Mouse (Mus musculus): ENCODE results near the gene Ankrd34a. TPM values are rescaled to one million over a fixed set of nuclear protein-coding genes. Genes with fewer than 3 reads are reported as not detected.

The Ankrd34a gene
- polyA plus RNA-seq, 1 experiment from 2014 or later: 2.3 TPM

- Histone ChIP-seq H3K9me3 (ENCODE audit: control insufficient read depth, low read length) (no peaks in the 10 kb centered on the region), H3K4me2 (ENCODE audit: low read length) (no peak overlapping the region), H3K9ac (ENCODE audit: low read length) (no peak overlapping the region), H3K4me3 (ENCODE audit: low read depth, low read length) (no peak overlapping the region), H3K36me3 (ENCODE audit: control insufficient read depth, insufficient read depth, low read length) (peaks cover 5% of the 10 kb centered on the region; the same call in 1 of the 2 replicates), H3K27ac (ENCODE audit: low read depth) (peak overlapping the region; percentile 97; the same call in 1 of the 2 replicates), H3K4me1 (replicated peaks; ENCODE audit: control insufficient read depth, insufficient read depth, low read length) (peaks cover 29% of the 10 kb centered on the region), H3K27me3 (replicated peaks; ENCODE audit: control insufficient read depth, insufficient read depth, low read length) (no peaks in the 10 kb centered on the region)
- no peak for DNase-seq (ENCODE audit: low spot score)
- no peak for ATAC-seq (replicated peaks; ENCODE audit: low FRiP score, low TSS enrichment, low read depth)
- 82% methylated on average over 6 of the region's 6 CpGs for WGBS
These were observed 42.2 kb upstream of the Ankrd34a start for GRCm38 (mm10) chr3:96554251-96554650.

- Histone ChIP-seq H3K4me3 (ENCODE audit: low read depth, low read length) (no peak overlapping the region), H3K27me3 (replicated peaks; ENCODE audit: control insufficient read depth, insufficient read depth, low read length) (no peaks in the 10 kb centered on the region), H3K9ac (ENCODE audit: low read length) (no peak overlapping the region), H3K36me3 (ENCODE audit: control insufficient read depth, insufficient read depth, low read length) (peaks cover 13% of the 10 kb centered on the region), H3K27ac (ENCODE audit: low read depth) (peak overlapping the region; percentile 97), H3K9me3 (ENCODE audit: control insufficient read depth, low read length) (no peaks in the 10 kb centered on the region), H3K4me1 (replicated peaks; ENCODE audit: control insufficient read depth, insufficient read depth, low read length) (peaks cover 37% of the 10 kb centered on the region), H3K4me2 (ENCODE audit: low read length) (peak overlapping the region; percentile 29; the same call in 1 of the 2 replicates)
- peak; percentile 75 for DNase-seq (ENCODE audit: low spot score)
- ATAC-seq (replicated peaks; ENCODE audit: low FRiP score, low TSS enrichment, low read depth): no peak
- 18% methylated on average over 12 of the region's 12 CpGs for whole genome bisulfite sequencing
These were observed 41.3 kb upstream of the Ankrd34a start for GRCm38 (mm10) chr3:96555041-96555596.

- Histone ChIP-seq H3K27me3 (replicated peaks; ENCODE audit: control insufficient read depth, insufficient read depth, low read length) (no peaks in the 10 kb centered on the region), H3K36me3 (ENCODE audit: control insufficient read depth, insufficient read depth, low read length) (peaks cover 23% of the 10 kb centered on the region), H3K4me3 (ENCODE audit: low read depth, low read length) (no peak overlapping the region), H3K27ac (ENCODE audit: low read depth) (peak overlapping the region; percentile 97), H3K9ac (ENCODE audit: low read length) (no peak overlapping the region), H3K9me3 (ENCODE audit: control insufficient read depth, low read length) (no peaks in the 10 kb centered on the region), H3K4me2 (ENCODE audit: low read length) (peak overlapping the region; percentile 89), H3K4me1 (replicated peaks; ENCODE audit: control insufficient read depth, insufficient read depth, low read length) (peaks cover 47% of the 10 kb centered on the region)
- DNase-seq (ENCODE audit: low spot score) (no peak), ATAC-seq (replicated peaks; ENCODE audit: low FRiP score, low TSS enrichment, low read depth) (no peak)
- WGBS: 72% methylated on average over 15 of the region's 15 CpGs
These were observed 40.3 kb upstream of the Ankrd34a start for GRCm38 (mm10) chr3:96555999-96556614.

GRCm38 (mm10) chr3:96556651-96557635 lies 39.5 kb upstream of the Ankrd34a start:
- peak overlapping the region; percentile 97 for H3K27ac ChIP-seq (ENCODE audit: low read depth)
- 6% methylated on average over 22 of the region's 22 CpGs for WGBS
- H3K4me3 ChIP-seq (ENCODE audit: low read depth, low read length): peak overlapping the region; percentile 92

GRCm38 (mm10) chr3:96557694-96558093 lies 38.7 kb upstream of the Ankrd34a start, which contains the start of gene Txnip:
Gene Txnip (plus strand): TSS chr3:96557957.
- DNase-seq (ENCODE audit: low spot score) (peak; percentile 99), ATAC-seq (replicated peaks; ENCODE audit: low FRiP score, low TSS enrichment, low read depth) (peak; percentile 97)
- H3K4me2 ChIP-seq (ENCODE audit: low read length): peak within 1 kb of the TSS; percentile 89
- peak within 1 kb of the TSS; percentile 91 for H3K9ac ChIP-seq (ENCODE audit: low read length)
- H3K27me3 ChIP-seq (replicated peaks; ENCODE audit: control insufficient read depth, insufficient read depth, low read length): no peaks in the 10 kb centered on the region
- H3K9me3 ChIP-seq (ENCODE audit: control insufficient read depth, low read length): no peaks in the 10 kb centered on the region
- H3K4me1 ChIP-seq (replicated peaks; ENCODE audit: control insufficient read depth, insufficient read depth, low read length): peaks cover 52% of the 10 kb centered on the region
- H3K27ac ChIP-seq (ENCODE audit: low read depth): peak within 1 kb of the TSS; percentile 97
- WGBS: under 1% methylated on average over 26 of the region's 26 CpGs
- peak within 1 kb of the TSS; percentile 92 for H3K4me3 ChIP-seq (ENCODE audit: low read depth, low read length)
- peaks cover 29% of the 10 kb centered on the region for H3K36me3 ChIP-seq (ENCODE audit: control insufficient read depth, insufficient read depth, low read length)

More at GRCm38 (mm10) chr3:96556651-96557635, 39.5 kb upstream of the Ankrd34a start:
- no peaks in the 10 kb centered on the region for H3K27me3 ChIP-seq (replicated peaks; ENCODE audit: control insufficient read depth, insufficient read depth, low read length)
- peaks cover 50% of the 10 kb centered on the region for H3K4me1 ChIP-seq (replicated peaks; ENCODE audit: control insufficient read depth, insufficient read depth, low read length)
- no peak for ATAC-seq (replicated peaks; ENCODE audit: low FRiP score, low TSS enrichment, low read depth)
- H3K36me3 ChIP-seq (ENCODE audit: control insufficient read depth, insufficient read depth, low read length): peaks cover 29% of the 10 kb centered on the region
- H3K4me2 ChIP-seq (ENCODE audit: low read length): peak overlapping the region; percentile 89
- H3K9me3 ChIP-seq (ENCODE audit: control insufficient read depth, low read length): no peaks in the 10 kb centered on the region
- no peak for DNase-seq (ENCODE audit: low spot score)
- peak overlapping the region; percentile 91 for H3K9ac ChIP-seq (ENCODE audit: low read length)

- H3K27ac ChIP-seq (ENCODE audit: low read depth): peak overlapping the region; percentile 97
- peak overlapping the region; percentile 92 for H3K4me3 ChIP-seq (ENCODE audit: low read depth, low read length)
- no peaks in the 10 kb centered on the region for H3K27me3 ChIP-seq (replicated peaks; ENCODE audit: control insufficient read depth, insufficient read depth, low read length)
- DNase-seq (ENCODE audit: low spot score) (peak; percentile 81), ATAC-seq (replicated peaks; ENCODE audit: low FRiP score, low TSS enrichment, low read depth) (peak; percentile 12; the same call in 1 of the 2 replicates)
- WGBS: under 1% methylated on average over 17 of the region's 17 CpGs
- peaks cover 29% of the 10 kb centered on the region for H3K36me3 ChIP-seq (ENCODE audit: control insufficient read depth, insufficient read depth, low read length)
- H3K4me1 ChIP-seq (replicated peaks; ENCODE audit: control insufficient read depth, insufficient read depth, low read length): peaks cover 52% of the 10 kb centered on the region
- peak overlapping the region; percentile 89 for H3K4me2 ChIP-seq (ENCODE audit: low read length)
- peak overlapping the region; percentile 91 for H3K9ac ChIP-seq (ENCODE audit: low read length)
- no peaks in the 10 kb centered on the region for H3K9me3 ChIP-seq (ENCODE audit: control insufficient read depth, low read length)
These were observed 38.3 kb upstream of the Ankrd34a start for GRCm38 (mm10) chr3:96558159-96558558.

GRCm38 (mm10) chr3:96558668-96559196 lies 37.7 kb upstream of the Ankrd34a start:
- H3K9me3 ChIP-seq (ENCODE audit: control insufficient read depth, low read length): no peaks in the 10 kb centered on the region
- no peaks in the 10 kb centered on the region for H3K27me3 ChIP-seq (replicated peaks; ENCODE audit: control insufficient read depth, insufficient read depth, low read length)
- WGBS: 17% methylated on average over 10 of the region's 10 CpGs
- H3K9ac ChIP-seq (ENCODE audit: low read length): peak overlapping the region; percentile 91
- peak overlapping the region; percentile 97 for H3K27ac ChIP-seq (ENCODE audit: low read depth)
- ATAC-seq (replicated peaks; ENCODE audit: low FRiP score, low TSS enrichment, low read depth): no peak
- peak overlapping the region; percentile 92 for H3K4me3 ChIP-seq (ENCODE audit: low read depth, low read length)
- peaks cover 52% of the 10 kb centered on the region for H3K4me1 ChIP-seq (replicated peaks; ENCODE audit: control insufficient read depth, insufficient read depth, low read length)
- H3K4me2 ChIP-seq (ENCODE audit: low read length): peak overlapping the region; percentile 89
- peaks cover 29% of the 10 kb centered on the region for H3K36me3 ChIP-seq (ENCODE audit: control insufficient read depth, insufficient read depth, low read length)
- no peak for DNase-seq (ENCODE audit: low spot score)

- WGBS: 64% methylated on average over 12 of the region's 12 CpGs
- H3K4me3 ChIP-seq (ENCODE audit: low read depth, low read length): peak overlapping the region; percentile 92
- no peaks in the 10 kb centered on the region for H3K27me3 ChIP-seq (replicated peaks; ENCODE audit: control insufficient read depth, insufficient read depth, low read length)
- ATAC-seq (replicated peaks; ENCODE audit: low FRiP score, low TSS enrichment, low read depth): no peak
- H3K9ac ChIP-seq (ENCODE audit: low read length): peak overlapping the region; percentile 91
- peaks cover 58% of the 10 kb centered on the region for H3K4me1 ChIP-seq (replicated peaks; ENCODE audit: control insufficient read depth, insufficient read depth, low read length)
- peaks cover 29% of the 10 kb centered on the region for H3K36me3 ChIP-seq (ENCODE audit: control insufficient read depth, insufficient read depth, low read length)
- H3K27ac ChIP-seq (ENCODE audit: low read depth): peak overlapping the region; percentile 97; the same call in 1 of the 2 replicates
- DNase-seq (ENCODE audit: low spot score): no peak
- H3K9me3 ChIP-seq (ENCODE audit: control insufficient read depth, low read length): no peaks in the 10 kb centered on the region
- peak overlapping the region; percentile 89 for H3K4me2 ChIP-seq (ENCODE audit: low read length)
These were observed 37.0 kb upstream of the Ankrd34a start for GRCm38 (mm10) chr3:96559398-96559910.
